Comparison of ENCODE assay signal across 21 mouse cellular contexts in the genomic region with DNA sequence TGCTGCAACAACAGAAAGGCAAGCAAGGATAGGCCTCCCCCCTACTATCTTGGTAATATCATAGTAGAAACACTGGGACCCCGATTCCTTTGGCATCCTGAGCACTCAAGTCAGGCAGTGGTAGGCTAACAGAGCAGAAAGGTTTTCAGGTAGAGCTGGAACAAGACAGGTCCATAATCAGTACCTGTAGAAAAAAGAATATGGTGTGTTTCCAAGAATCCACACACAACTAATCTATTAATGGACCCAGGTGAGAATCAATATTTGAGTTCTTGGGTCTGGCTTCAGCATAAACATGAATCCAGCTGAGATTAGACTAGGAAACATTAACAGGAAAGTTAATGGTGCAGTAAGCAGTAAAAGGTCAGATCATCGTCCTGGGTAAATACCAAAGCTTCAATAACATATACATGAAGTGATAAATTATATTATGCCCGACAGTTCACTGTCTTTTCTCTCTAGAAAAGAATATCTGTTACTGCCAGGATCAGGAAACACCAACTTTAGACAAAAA.
"Had no signal": no experiment of that assay in that cellular context is flagged by ENCODE, and none has a peak within 500 bp of the region (broad histone marks: within the 10 kb centered on the region; RNA-seq: fewer than 3 reads in every experiment).

No protein-coding gene starts in this region.

- H3K27ac ChIP-seq: liver, embryonic 13.5 days; liver, embryonic 15.5 days; lung, embryonic 15.5 days; macrophage; midbrain, embryonic 13.5 days; midbrain, embryonic 15.5 days; neural tube, embryonic 12.5 days had no signal

- H3K4me3 ChIP-seq: liver, embryonic 13.5 days; liver, embryonic 15.5 days; lung, embryonic 15.5 days; megakaryocyte, embryonic 14.5 days; midbrain, embryonic 13.5 days; midbrain, embryonic 15.5 days; myocyte; neural tube, embryonic 12.5 days had no signal

- H3K36me3 ChIP-seq: liver, embryonic 13.5 days; liver, embryonic 15.5 days; lung, embryonic 15.5 days; midbrain, embryonic 13.5 days; midbrain, embryonic 15.5 days; neural tube, embryonic 12.5 days had no signal

- ATAC-seq: liver, postnatal 0 days; lung, postnatal 0 days; midbrain, embryonic 13.5 days; midbrain, embryonic 15.5 days had no signal

- H3K4me2 ChIP-seq: liver, embryonic 11.5 days; liver, embryonic 13.5 days; liver, embryonic 15.5 days; lung, embryonic 15.5 days; midbrain, embryonic 11.5 days; midbrain, embryonic 13.5 days; midbrain, embryonic 15.5 days; neural tube, embryonic 12.5 days had no signal

- H3K9me3 ChIP-seq: liver, embryonic 13.5 days; liver, embryonic 15.5 days; lung, embryonic 15.5 days; midbrain, embryonic 13.5 days; midbrain, embryonic 15.5 days; neural tube, embryonic 12.5 days had no signal

- H3K27me3 ChIP-seq: liver, embryonic 13.5 days; liver, embryonic 15.5 days; lung, embryonic 15.5 days; megakaryocyte, embryonic 14.5 days; midbrain, embryonic 13.5 days; midbrain, embryonic 15.5 days; neural tube, embryonic 12.5 days had no signal

- DNase-seq: liver, embryonic 13.5 days; liver, postnatal 0 days; lung, adult 2 months; lung, postnatal 14 days; lung, postnatal 36 days; right cerebral cortex, postnatal 25 days; right cerebral cortex, postnatal 4 days; spleen, adult 18-20 months; thymus, postnatal 14 days; thymus, postnatal 36 days had no signal

- H3K4me1 ChIP-seq: liver, embryonic 13.5 days; liver, embryonic 15.5 days; lung, embryonic 15.5 days; megakaryocyte, embryonic 14.5 days; midbrain, embryonic 13.5 days; midbrain, embryonic 15.5 days; neural tube, embryonic 12.5 days had no signal

- H3K9ac ChIP-seq: liver, embryonic 13.5 days; liver, embryonic 15.5 days; liver, postnatal 0 days; lung, embryonic 15.5 days; midbrain, embryonic 13.5 days; midbrain, embryonic 15.5 days; neural tube, embryonic 12.5 days had no signal
